Mouse (Mus musculus): Measurements from ENCODE around the gene Rxra. TPM values are rescaled to one million over a fixed set of nuclear protein-coding genes. Genes with fewer than 3 reads are reported as not detected.

Gene Rxra
- total and polyA plus RNA-seq, 2 experiments from 2014 or later = 2.3 to 20.2 TPM

GRCm38 (mm10) chr2:27762920-27763780 is 86.9 kb downstream of the Rxra start:
- no peak overlapping the region for H3K4me2 ChIP-seq (ENCODE audit: low read depth, low read length, poor library complexity, severe bottlenecking)
- WGBS = 79% methylated on average over 14 of the region's 14 CpGs

DNA sequence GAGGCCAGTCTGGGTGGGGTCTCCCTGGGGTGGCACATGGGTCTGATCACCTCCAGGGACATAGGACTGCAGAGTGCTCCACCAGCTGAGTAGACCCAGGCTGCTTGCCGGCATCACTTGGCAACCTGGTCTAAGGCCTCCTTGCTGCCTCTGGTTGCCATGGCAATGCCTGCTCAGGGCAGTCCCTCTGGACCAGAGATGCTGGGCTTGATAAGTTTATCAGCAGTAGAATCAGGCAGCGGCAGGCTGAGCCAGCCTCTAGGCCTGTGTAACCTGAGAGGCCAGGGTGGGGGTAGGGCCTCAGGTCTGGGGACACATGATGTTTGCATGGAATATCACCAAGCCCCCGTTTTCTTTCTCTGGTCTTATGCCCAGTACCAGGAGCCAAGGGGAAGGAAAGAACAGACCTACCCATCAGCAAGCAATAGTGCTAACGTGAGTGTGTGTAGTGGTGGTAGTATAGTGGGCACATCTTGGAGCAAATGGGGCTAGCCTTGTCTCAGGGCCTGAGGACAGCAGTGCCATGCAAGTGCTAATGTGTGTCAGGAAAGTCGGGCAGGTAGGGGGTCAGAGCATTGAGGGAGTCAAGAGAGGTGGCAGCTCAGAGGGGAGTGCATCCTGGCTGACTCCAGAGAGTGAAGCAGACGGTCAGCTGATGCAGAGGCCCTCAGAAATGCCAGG is 88.2 kb downstream of the Rxra start:
- Histone ChIP-seq H3K4me3 (ENCODE audit: low read depth, low read length) (no peak overlapping the region), H3K4me1 (ENCODE audit: insufficient read depth, low read length) (peaks cover 3% of the 10 kb centered on the region; the same call in 1 of the 2 replicates), H3K4me2 (ENCODE audit: low read depth, low read length, poor library complexity, severe bottlenecking) (peak overlapping the region; percentile 9; the same call in 1 of the 2 replicates), H3K27ac (ENCODE audit: low read depth, low read length) (no peak overlapping the region), H3K27me3 (ENCODE audit: insufficient read depth, low read length) (no peaks in the 10 kb centered on the region), H3K36me3 (ENCODE audit: insufficient read depth, low read length) (peaks cover 3% of the 10 kb centered on the region; the same call in 1 of the 2 replicates), H3K9ac (replicated peaks; ENCODE audit: low read length, poor library complexity, severe bottlenecking) (no peak overlapping the region), H3K9me3 (ENCODE audit: low read length) (no peaks in the 10 kb centered on the region)
- peak; percentile 61 for ATAC-seq (ENCODE audit: low FRiP score)
- TF ChIP-seq CTCF (IDR thresholded peaks at IDR 0.05) = no peak
- peak; percentile 77 for DNase-seq (ENCODE audit: low spot score)
- 12% methylated on average over 6 of the region's 6 CpGs for WGBS

More at GRCm38 (mm10) chr2:27762920-27763780, 86.9 kb downstream of the Rxra start:
- H3K4me1 ChIP-seq (ENCODE audit: insufficient read depth, low read length) = peaks cover 9% of the 10 kb centered on the region; the same call in 1 of the 2 replicates
- no peak overlapping the region for H3K4me3 ChIP-seq (ENCODE audit: low read depth, low read length)
- no peaks in the 10 kb centered on the region for H3K9me3 ChIP-seq (ENCODE audit: low read length)
- no peak for TF ChIP-seq CTCF (IDR thresholded peaks at IDR 0.05)
- H3K36me3 ChIP-seq (ENCODE audit: insufficient read depth, low read length) = peaks cover 5% of the 10 kb centered on the region; the same call in 1 of the 2 replicates
- DNase-seq (ENCODE audit: low spot score) (no peak), ATAC-seq (ENCODE audit: low FRiP score) (no peak)
- H3K27ac ChIP-seq (ENCODE audit: low read depth, low read length) = no peak overlapping the region
- no peak overlapping the region for H3K9ac ChIP-seq (replicated peaks; ENCODE audit: low read length, poor library complexity, severe bottlenecking)
- no peaks in the 10 kb centered on the region for H3K27me3 ChIP-seq (ENCODE audit: insufficient read depth, low read length)

- H3K27ac ChIP-seq (ENCODE audit: low read depth, low read length) = no peak overlapping the region
- WGBS = 27% methylated on average over 3 of the region's 3 CpGs
Observed at GRCm38 (mm10) chr2:27764937-27765319, 88.7 kb downstream of the Rxra start.

DNA sequence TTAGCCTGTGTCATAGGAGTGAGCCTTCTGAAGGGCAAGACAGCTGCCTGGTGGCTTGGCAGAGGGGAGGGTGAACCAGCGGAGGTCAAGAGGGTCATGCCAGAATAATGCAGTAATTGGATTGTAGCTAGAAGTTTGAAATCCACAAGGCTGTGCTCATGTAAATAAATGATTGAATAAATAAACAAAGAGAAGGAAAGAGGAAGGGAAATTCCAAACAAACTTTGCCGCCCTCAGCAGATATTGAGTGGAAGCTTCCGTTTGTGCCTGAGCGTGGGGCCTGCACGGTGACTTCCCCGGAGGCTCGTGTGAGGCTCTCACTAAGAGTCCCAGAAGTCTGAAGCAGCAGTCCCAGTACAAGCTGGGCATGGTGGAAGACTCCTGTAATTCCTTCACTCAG is 91.5 kb downstream of the Rxra start:
- 68% methylated on average over 7 of the region's 7 CpGs for WGBS
- no peaks in the 10 kb centered on the region for H3K27me3 ChIP-seq (ENCODE audit: insufficient read depth, low read length)
- H3K27ac ChIP-seq (ENCODE audit: low read depth, low read length) = no peak overlapping the region
- ATAC-seq (ENCODE audit: low FRiP score) (no peak), DNase-seq (ENCODE audit: low spot score) (no peak)
- no peaks in the 10 kb centered on the region for H3K36me3 ChIP-seq (ENCODE audit: insufficient read depth, low read length)
- H3K4me3 ChIP-seq (ENCODE audit: low read depth, low read length) = no peak overlapping the region
- TF ChIP-seq CTCF (IDR thresholded peaks at IDR 0.05) = no peak
- H3K4me1 ChIP-seq (ENCODE audit: insufficient read depth, low read length) = peaks cover 6% of the 10 kb centered on the region; the same call in 1 of the 2 replicates
- no peak overlapping the region for H3K4me2 ChIP-seq (ENCODE audit: low read depth, low read length, poor library complexity, severe bottlenecking)
- no peak overlapping the region for H3K9ac ChIP-seq (replicated peaks; ENCODE audit: low read length, poor library complexity, severe bottlenecking)
- H3K9me3 ChIP-seq (ENCODE audit: low read length) = no peaks in the 10 kb centered on the region

More at GRCm38 (mm10) chr2:27764937-27765319, 88.7 kb downstream of the Rxra start:
- TF ChIP-seq CTCF (IDR thresholded peaks at IDR 0.05) = peak; percentile 88
- ATAC-seq (ENCODE audit: low FRiP score) = peak; percentile 72
- no peaks in the 10 kb centered on the region; the same call in 1 of the 2 replicates for H3K36me3 ChIP-seq (ENCODE audit: insufficient read depth, low read length)
- H3K9ac ChIP-seq (replicated peaks; ENCODE audit: low read length, poor library complexity, severe bottlenecking) = no peak overlapping the region
- no peak overlapping the region for H3K4me3 ChIP-seq (ENCODE audit: low read depth, low read length)
- H3K4me1 ChIP-seq (ENCODE audit: insufficient read depth, low read length) = peaks cover 3% of the 10 kb centered on the region; the same call in 1 of the 2 replicates
- H3K4me2 ChIP-seq (ENCODE audit: low read depth, low read length, poor library complexity, severe bottlenecking) = no peak overlapping the region
- peak; percentile 91 for DNase-seq (ENCODE audit: low spot score)
- no peaks in the 10 kb centered on the region for H3K9me3 ChIP-seq (ENCODE audit: low read length)
- H3K27me3 ChIP-seq (ENCODE audit: insufficient read depth, low read length) = no peaks in the 10 kb centered on the region

- no peak for TF ChIP-seq CTCF (IDR thresholded peaks at IDR 0.05)
- Histone ChIP-seq H3K4me3 (ENCODE audit: low read depth, low read length) (no peak overlapping the region), H3K4me1 (ENCODE audit: insufficient read depth, low read length) (0 out of 2 replicates have a peak, but pooled peaks cover 3% of the 10 kb centered on the region), H3K9ac (replicated peaks; ENCODE audit: low read length, poor library complexity, severe bottlenecking) (no peak overlapping the region), H3K27me3 (ENCODE audit: insufficient read depth, low read length) (no peaks in the 10 kb centered on the region), H3K27ac (ENCODE audit: low read depth, low read length) (no peak overlapping the region), H3K9me3 (ENCODE audit: low read length) (no peaks in the 10 kb centered on the region), H3K36me3 (ENCODE audit: insufficient read depth, low read length) (no peaks in the 10 kb centered on the region), H3K4me2 (ENCODE audit: low read depth, low read length, poor library complexity, severe bottlenecking) (no peak overlapping the region)
- ATAC-seq (ENCODE audit: low FRiP score) (no peak), DNase-seq (ENCODE audit: low spot score) (no peak)
- 42% methylated on average over 5 of the region's 5 CpGs for WGBS
Observed at GRCm38 (mm10) chr2:27769701-27770100, 93.5 kb downstream of the Rxra start.
